Mouse (Mus musculus) limb, embryonic 15.5 days (tissue): ENCODE measurements around the gene Fgfr2. TPM values are rescaled to one million over a fixed set of nuclear protein-coding genes. Genes with fewer than 3 reads are reported as not detected.
A peak's percentile ranks its signal among the peaks of the same experiment; 100 is the strongest.

Experiments
- ATAC-seq: fragments of 200-750 bp; cut with Nextera tagmentation; 2 replicates; pipeline ENCODE4 v1.8.0; 2017; ENCODE audit warnings: low read depth, moderate TSS enrichment; ENCODE audit not compliant: insufficient number of reproducible peaks, low FRiP score, low TSS enrichment
- H3K27ac ChIP-seq: fragments of 300-500 bp; sonication (generic); 2 replicates; pipeline ENCODE4 v1.5.1; 2015; ENCODE audit warnings: moderate library complexity, mild to moderate bottlenecking, inconsistent platforms
- H3K27me3 ChIP-seq: fragments of 300-500 bp; sonication (generic); 2 replicates; pipeline ENCODE4 v1.6.1; 2015; ENCODE audit warnings: inconsistent platforms
- H3K36me3 ChIP-seq: fragments of 300-500 bp; sonication (generic); 2 replicates; pipeline ENCODE4 v1.6.1; 2015; ENCODE audit warnings: inconsistent platforms
- H3K4me1 ChIP-seq: fragments of 300-500 bp; sonication (generic); 2 replicates; pipeline ENCODE4 v1.6.1; 2015; ENCODE audit warnings: inconsistent platforms
- H3K4me2 ChIP-seq: fragments of 300-500 bp; sonication (generic); 2 replicates; pipeline ENCODE4 v1.6.1; 2015; ENCODE audit warnings: mild to moderate bottlenecking, inconsistent platforms
- H3K4me3 ChIP-seq: fragments of 300-500 bp; sonication (generic); 2 replicates; pipeline ENCODE4 v1.5.1; 2015; ENCODE audit warnings: mild to moderate bottlenecking, inconsistent platforms
- H3K9ac ChIP-seq: fragments of 300-500 bp; sonication (generic); 2 replicates; pipeline ENCODE4 v1.6.1; 2015; ENCODE audit warnings: inconsistent platforms
- H3K9me3 ChIP-seq: fragments of 300-500 bp; sonication (generic); 2 replicates; pipeline ENCODE4 v1.6.1; 2016; ENCODE audit warnings: inconsistent platforms
- WGBS: fragments of 180-500 bp; shearing (Covaris S2); methylation state at CpG from one replicate; pipeline ENCODE4 v1.1.7; 2015; 5-methylcytosine and 5-hydroxymethylcytosine counted together
- polyA plus RNA-seq: library from polyadenylated mRNA; unstranded; fragments of >200 nt; fragmentation: Nextera tagmentation; extraction: Ambion mirVana; gene quantifications from 2 replicates; pipeline ENCODE4 v1.2.1, GENCODE M21; 2015

Fgfr2 gene
- polyA plus RNA-seq, 1 experiment from 2014 or later: 101 TPM

- no peak for ATAC-seq
- Histone ChIP-seq H3K9ac (no peak overlapping the region), H3K27me3 (no peaks in the 10 kb centered on the region), H3K36me3 (0 out of 2 replicates have a peak, but pooled peaks cover 2% of the 10 kb centered on the region), H3K4me2 (no peak overlapping the region), H3K9me3 (no peaks in the 10 kb centered on the region), H3K4me3 (no peak overlapping the region), H3K27ac (no peak overlapping the region), H3K4me1 (peaks cover 8% of the 10 kb centered on the region)
- WGBS: 86% methylated on average over 8 of the region's 8 CpGs
Observed at GRCm38 (mm10) chr7:132704310-132704875, 418.8 kb downstream of the Fgfr2 start.

GRCm38 (mm10) chr7:132703515-132704309 lies 419.4 kb downstream of the Fgfr2 start:
- H3K27ac ChIP-seq: no peak overlapping the region
- H3K36me3 ChIP-seq: 0 out of 2 replicates have a peak, but pooled peaks cover 2% of the 10 kb centered on the region
- WGBS: 79% methylated on average over 9 of the region's 9 CpGs
- ATAC-seq: no peak
- H3K4me3 ChIP-seq: no peak overlapping the region
- no peaks in the 10 kb centered on the region for H3K9me3 ChIP-seq
- H3K4me2 ChIP-seq: no peak overlapping the region
- H3K27me3 ChIP-seq: no peaks in the 10 kb centered on the region
- H3K4me1 ChIP-seq: peaks cover 8% of the 10 kb centered on the region
- H3K9ac ChIP-seq: no peak overlapping the region

DNA sequence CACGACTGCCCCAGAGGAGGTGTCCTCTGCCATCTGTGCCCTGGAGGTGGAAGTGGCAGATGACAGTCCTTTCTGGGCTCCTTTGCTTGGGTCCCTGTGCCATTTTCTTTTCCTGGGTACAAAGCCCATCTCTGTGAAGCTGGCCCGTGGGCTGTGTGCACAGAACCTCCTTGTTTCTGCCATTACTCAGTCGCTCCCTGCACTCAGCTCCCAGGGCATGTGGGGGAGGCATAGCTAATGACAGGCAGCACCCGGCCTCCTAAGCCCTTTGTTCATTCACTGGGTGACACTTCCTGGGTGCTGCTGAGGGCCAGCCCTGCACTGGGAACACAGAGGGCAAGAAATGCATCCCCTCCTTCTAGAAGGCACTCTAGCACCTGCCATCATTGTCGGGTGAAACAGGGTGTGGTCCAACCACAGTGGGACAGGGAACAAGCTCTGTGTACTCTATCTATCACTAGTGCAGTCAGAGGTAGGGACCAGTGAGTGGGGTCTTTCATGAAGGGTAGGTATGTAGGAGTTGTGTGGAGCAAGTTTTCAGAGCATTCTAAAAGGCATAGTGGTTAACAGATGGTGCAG lies 420.6 kb downstream of the Fgfr2 start:
- no peak overlapping the region for H3K9ac ChIP-seq
- H3K36me3 ChIP-seq: 0 out of 2 replicates have a peak, but pooled peaks cover under 1% of the 10 kb centered on the region
- H3K4me3 ChIP-seq: no peak overlapping the region
- no peak for ATAC-seq
- no peak overlapping the region for H3K27ac ChIP-seq
- H3K4me2 ChIP-seq: no peak overlapping the region
- no peaks in the 10 kb centered on the region for H3K9me3 ChIP-seq
- 81% methylated on average over 5 of the region's 5 CpGs for WGBS
- H3K27me3 ChIP-seq: no peaks in the 10 kb centered on the region
- H3K4me1 ChIP-seq: peaks cover 8% of the 10 kb centered on the region

DNA sequence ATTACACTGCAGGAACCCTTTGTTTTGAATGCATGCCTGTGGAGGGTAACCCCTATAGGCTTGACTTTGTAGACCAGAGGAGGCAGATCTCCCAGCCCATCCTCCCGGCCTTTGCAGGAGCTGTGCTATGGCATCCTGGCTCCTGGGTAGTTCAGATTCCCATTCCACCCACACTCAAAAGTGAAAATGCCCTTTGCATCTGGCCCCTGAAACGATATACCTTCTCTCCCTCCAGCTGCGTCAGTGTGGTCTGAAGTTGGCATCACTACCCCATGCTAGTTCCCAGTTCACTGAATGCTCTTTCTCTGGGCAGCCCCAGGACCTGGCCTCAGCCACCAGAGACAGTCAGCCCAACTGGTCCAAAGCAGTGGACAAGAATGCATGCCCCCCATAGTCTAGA lies 421.1 kb downstream of the Fgfr2 start:
- H3K4me1 ChIP-seq: peaks cover 13% of the 10 kb centered on the region
- H3K36me3 ChIP-seq: no peaks in the 10 kb centered on the region
- no peak overlapping the region for H3K4me2 ChIP-seq
- H3K27me3 ChIP-seq: no peaks in the 10 kb centered on the region
- no peak overlapping the region for H3K9ac ChIP-seq
- no peak overlapping the region for H3K27ac ChIP-seq
- H3K9me3 ChIP-seq: no peaks in the 10 kb centered on the region
- WGBS: 82% methylated on average over 3 of the region's 3 CpGs
- no peak for ATAC-seq
- H3K4me3 ChIP-seq: no peak overlapping the region

GRCm38 (mm10) chr7:132701412-132701811 lies 421.7 kb downstream of the Fgfr2 start:
- 78% methylated on average over 3 of the region's 3 CpGs for WGBS
- ATAC-seq: no peak
- H3K27ac ChIP-seq: no peak overlapping the region

GRCm38 (mm10) chr7:132700107-132700506 lies 423.0 kb downstream of the Fgfr2 start:
- H3K27ac ChIP-seq: no peak overlapping the region
- 54% methylated on average over 4 of the region's 4 CpGs for WGBS
- H3K9me3 ChIP-seq: no peaks in the 10 kb centered on the region
- no peaks in the 10 kb centered on the region for H3K36me3 ChIP-seq
- H3K4me2 ChIP-seq: no peak overlapping the region
- no peak overlapping the region for H3K4me3 ChIP-seq
- no peak for ATAC-seq
- H3K4me1 ChIP-seq: peaks cover 13% of the 10 kb centered on the region
- H3K9ac ChIP-seq: no peak overlapping the region
- H3K27me3 ChIP-seq: no peaks in the 10 kb centered on the region

More at GRCm38 (mm10) chr7:132701412-132701811, 421.7 kb downstream of the Fgfr2 start:
- Histone ChIP-seq H3K4me3 (no peak overlapping the region), H3K4me1 (peaks cover 13% of the 10 kb centered on the region), H3K27me3 (no peaks in the 10 kb centered on the region), H3K36me3 (no peaks in the 10 kb centered on the region), H3K9ac (no peak overlapping the region), H3K4me2 (no peak overlapping the region), H3K9me3 (no peaks in the 10 kb centered on the region)

GRCm38 (mm10) chr7:132699639-132700038 lies 423.5 kb downstream of the Fgfr2 start:
- no peak for ATAC-seq
- H3K4me1 ChIP-seq: peaks cover 13% of the 10 kb centered on the region
- no peak overlapping the region for H3K4me2 ChIP-seq
- no peaks in the 10 kb centered on the region for H3K36me3 ChIP-seq
- H3K27ac ChIP-seq: no peak overlapping the region
- no peak overlapping the region for H3K9ac ChIP-seq
- H3K9me3 ChIP-seq: no peaks in the 10 kb centered on the region
- no peak overlapping the region for H3K4me3 ChIP-seq
- no peaks in the 10 kb centered on the region for H3K27me3 ChIP-seq

DNA sequence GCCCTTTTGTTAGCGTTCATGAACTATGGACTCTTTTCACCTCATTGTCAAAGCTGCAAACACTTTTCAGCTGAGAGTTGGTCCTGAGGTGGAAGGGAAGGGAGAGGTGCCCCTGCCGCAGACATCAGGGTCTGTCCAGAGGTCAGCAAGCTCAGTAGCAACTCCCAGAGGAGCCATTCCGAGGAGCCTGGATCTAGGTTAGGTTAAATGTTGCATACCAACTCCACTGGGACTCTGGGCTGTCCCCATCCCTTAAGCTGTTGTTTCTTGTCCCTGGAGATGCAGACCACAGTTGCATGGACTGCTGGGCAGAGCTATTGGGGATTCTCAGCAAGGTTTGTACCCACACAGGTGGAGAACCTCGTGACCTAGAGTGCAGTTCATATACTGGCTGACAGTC lies 424.0 kb downstream of the Fgfr2 start:
- Histone ChIP-seq H3K27me3 (no peaks in the 10 kb centered on the region), H3K4me3 (no peak overlapping the region), H3K4me1 (peaks cover 13% of the 10 kb centered on the region), H3K36me3 (no peaks in the 10 kb centered on the region), H3K27ac (no peak overlapping the region), H3K9me3 (no peaks in the 10 kb centered on the region), H3K4me2 (no peak overlapping the region), H3K9ac (no peak overlapping the region)
- no peak for ATAC-seq
- 66% methylated on average over 4 of the region's 4 CpGs for WGBS

GRCm38 (mm10) chr7:132698737-132699136 lies 424.4 kb downstream of the Fgfr2 start:
- Histone ChIP-seq H3K27ac (no peak overlapping the region), H3K36me3 (no peaks in the 10 kb centered on the region), H3K4me3 (no peak overlapping the region), H3K9ac (no peak overlapping the region), H3K27me3 (no peaks in the 10 kb centered on the region), H3K4me1 (peaks cover 13% of the 10 kb centered on the region), H3K4me2 (no peak overlapping the region), H3K9me3 (no peaks in the 10 kb centered on the region)
- 77% methylated on average over 4 of the region's 4 CpGs for WGBS
- no peak for ATAC-seq

DNA sequence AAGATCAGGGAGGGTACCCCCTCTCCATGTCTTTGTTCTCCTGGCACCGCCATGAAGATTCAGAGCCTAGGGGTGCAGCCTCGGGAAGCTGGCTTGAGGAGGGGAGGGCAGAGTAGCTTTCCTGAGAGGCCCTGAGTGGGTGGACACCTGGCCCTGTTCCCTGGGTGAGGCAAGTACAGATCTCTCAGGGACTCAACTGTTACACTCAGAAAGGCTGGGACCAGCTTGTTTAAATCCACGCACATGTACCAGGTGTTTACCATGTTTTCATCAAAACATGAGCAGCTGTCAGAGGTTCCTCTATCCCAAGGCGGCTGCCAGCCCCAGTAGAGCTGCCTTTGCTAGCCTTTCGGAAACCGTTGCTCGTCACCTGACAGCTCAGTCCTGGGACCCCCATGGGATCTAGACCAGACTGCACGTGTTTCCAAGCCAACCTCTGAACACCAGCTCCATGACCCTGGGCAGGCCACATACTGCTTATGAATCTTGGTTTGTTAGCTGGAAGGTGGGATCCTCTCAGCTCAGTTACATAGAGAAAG lies 425.8 kb downstream of the Fgfr2 start:
- H3K27me3 ChIP-seq: no peaks in the 10 kb centered on the region
- ATAC-seq: no peak
- H3K36me3 ChIP-seq: no peaks in the 10 kb centered on the region
- 61% methylated on average over 8 of the region's 8 CpGs for WGBS
- H3K4me1 ChIP-seq: peaks cover 21% of the 10 kb centered on the region
- no peak overlapping the region for H3K9ac ChIP-seq
- H3K4me2 ChIP-seq: no peak overlapping the region
- no peak overlapping the region for H3K27ac ChIP-seq
- H3K9me3 ChIP-seq: no peaks in the 10 kb centered on the region
- H3K4me3 ChIP-seq: no peak overlapping the region

- no peak for ATAC-seq
- H3K4me2 ChIP-seq: no peak overlapping the region
- no peak overlapping the region for H3K27ac ChIP-seq
- no peak overlapping the region for H3K9ac ChIP-seq
- H3K9me3 ChIP-seq: no peaks in the 10 kb centered on the region
- H3K27me3 ChIP-seq: no peaks in the 10 kb centered on the region
- no peaks in the 10 kb centered on the region for H3K36me3 ChIP-seq
- H3K4me1 ChIP-seq: peaks cover 33% of the 10 kb centered on the region
- H3K4me3 ChIP-seq: no peak overlapping the region
- 82% methylated on average over 2 of the region's 2 CpGs for WGBS
Observed at GRCm38 (mm10) chr7:132693561-132693960, 429.6 kb downstream of the Fgfr2 start.

DNA sequence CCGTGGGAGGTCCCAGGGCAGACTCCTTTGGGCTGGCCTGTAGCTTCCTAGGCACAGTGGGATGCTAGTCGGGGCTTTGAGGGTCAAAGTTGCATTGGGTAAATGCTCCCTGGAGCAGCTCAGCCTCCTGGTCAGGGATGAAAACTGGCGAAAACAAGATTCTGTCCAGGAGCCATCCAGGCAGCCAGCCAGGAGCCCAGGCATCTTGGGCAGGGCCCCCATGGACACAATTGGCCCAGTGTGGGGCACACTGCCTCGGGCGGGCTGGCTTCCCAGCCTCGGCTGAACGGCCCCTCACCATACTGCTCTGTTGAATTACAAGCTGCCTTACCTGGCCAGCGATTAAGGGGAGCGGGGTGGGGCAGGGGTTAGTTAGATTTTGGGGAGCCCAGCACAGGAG lies 430.4 kb downstream of the Fgfr2 start:
- Histone ChIP-seq H3K4me2 (no peak overlapping the region), H3K27ac (0 out of 2 replicates have a peak overlapping the region, but pooled peaks have one; percentile 27), H3K27me3 (no peaks in the 10 kb centered on the region), H3K9ac (no peak overlapping the region), H3K9me3 (no peaks in the 10 kb centered on the region), H3K4me1 (peaks cover 42% of the 10 kb centered on the region), H3K4me3 (no peak overlapping the region), H3K36me3 (no peaks in the 10 kb centered on the region)
- ATAC-seq: no peak; the same call in 1 of the 2 replicates
- 71% methylated on average over 9 of the region's 9 CpGs for WGBS
